Mouse (Mus musculus) liver, postnatal 0 days (tissue): ENCODE measurements at regions not wholly inside any gene's neighbourhood (a gene's known extent, or its start where the extent isn't known, plus 50 kb on each side); places are given as distances from the start of the nearest gene placed in this dataset.

Experiments
- ATAC-seq: fragments of 200-750 bp; cut with Nextera tagmentation; 2 replicates; pipeline ENCODE4 v1.8.0; 2017; ENCODE audit warnings: mild to moderate bottlenecking, moderate library complexity
- DNase-seq: peaks from one replicate; pipeline ENCODE4 v3.0.0-alpha.2; 2016
- H3K27ac ChIP-seq: fragments of 300-500 bp; sonication (generic); 2 replicates; pipeline ENCODE4 v1.5.1; 2014; ENCODE audit warnings: antibody characterized with exemption, moderate library complexity, mild to moderate bottlenecking, low read depth
- H3K27me3 ChIP-seq: fragments of 300-500 bp; sonication (generic); 2 replicates; pipeline ENCODE4 v1.6.1; 2014; ENCODE audit warnings: low read length, control low read depth, mixed read lengths; ENCODE audit not compliant: insufficient read depth
- H3K36me3 ChIP-seq: fragments of 300-500 bp; sonication (generic); replicated peaks from 2 replicates; pipeline ENCODE4 v1.6.1; 2014; ENCODE audit warnings: mild to moderate bottlenecking, control low read depth, low read length, moderate library complexity, mixed read lengths; ENCODE audit not compliant: insufficient read depth
- H3K4me1 ChIP-seq: fragments of 300-500 bp; sonication (generic); 2 replicates; pipeline ENCODE4 v1.6.1; 2014; ENCODE audit warnings: antibody characterized with exemption, mild to moderate bottlenecking, control low read depth; ENCODE audit not compliant: insufficient read depth
- H3K4me2 ChIP-seq: fragments of 300-500 bp; sonication (generic); 2 replicates; pipeline ENCODE4 v1.6.1; 2014; ENCODE audit warnings: low read depth, mild to moderate bottlenecking, low read length, moderate library complexity, mixed read lengths
- H3K4me3 ChIP-seq: fragments of 300-500 bp; sonication (generic); 2 replicates; pipeline ENCODE4 v1.5.1; 2014; ENCODE audit warnings: low read depth, low read length
- H3K9ac ChIP-seq: fragments of 300-500 bp; sonication (generic); replicated peaks from 2 replicates; pipeline ENCODE4 v1.6.1; 2014; ENCODE audit warnings: mild to moderate bottlenecking, moderate library complexity
- H3K9me3 ChIP-seq: fragments of 300-500 bp; sonication (generic); 2 replicates; pipeline ENCODE4 v1.6.1; 2016; ENCODE audit warnings: mild to moderate bottlenecking, control low read depth, low read length, mixed read lengths
- CTCF ChIP-seq: sonication (generic); IDR thresholded peaks from 2 replicates; pipeline ENCODE4 v1.5.1; 2016; ENCODE audit warnings: antibody characterized with exemption, low read depth
- EP300 ChIP-seq: IDR thresholded peaks from 2 replicates; pipeline ENCODE4 v1.6.1; 2016; ENCODE audit warnings: antibody characterized with exemption, low read depth, mild to moderate bottlenecking
- WGBS: fragments of 180-500 bp; shearing (Covaris S2); extraction: QIAGEN DNeasy Blood & Tissue Kit; methylation state at CpG from one replicate; pipeline ENCODE4 v1.1.7; 2014; ENCODE audit not compliant: insufficient replicate concordance; 5-methylcytosine and 5-hydroxymethylcytosine counted together

- H3K9ac ChIP-seq, result no peak overlapping the region
- no peak overlapping the region for H3K27ac ChIP-seq
- DNase-seq (peak; percentile 48), ATAC-seq (no peak)
- no peak overlapping the region for H3K4me3 ChIP-seq
- no peaks in the 10 kb centered on the region for H3K36me3 ChIP-seq
- TF ChIP-seq CTCF (peak; percentile 87), EP300 (no peak)
- 8% methylated on average over 10 of the region's 10 CpGs for WGBS
- no peak overlapping the region for H3K4me2 ChIP-seq
- H3K27me3 ChIP-seq, result 0 out of 2 replicates have a peak, but pooled peaks cover 3% of the 10 kb centered on the region
- no peaks in the 10 kb centered on the region for H3K4me1 ChIP-seq
- H3K9me3 ChIP-seq, result no peaks in the 10 kb centered on the region
Measured at GRCm38 (mm10) chr7:37346041-37346440, 427.4 kb downstream of the Zfp536 start.

DNA sequence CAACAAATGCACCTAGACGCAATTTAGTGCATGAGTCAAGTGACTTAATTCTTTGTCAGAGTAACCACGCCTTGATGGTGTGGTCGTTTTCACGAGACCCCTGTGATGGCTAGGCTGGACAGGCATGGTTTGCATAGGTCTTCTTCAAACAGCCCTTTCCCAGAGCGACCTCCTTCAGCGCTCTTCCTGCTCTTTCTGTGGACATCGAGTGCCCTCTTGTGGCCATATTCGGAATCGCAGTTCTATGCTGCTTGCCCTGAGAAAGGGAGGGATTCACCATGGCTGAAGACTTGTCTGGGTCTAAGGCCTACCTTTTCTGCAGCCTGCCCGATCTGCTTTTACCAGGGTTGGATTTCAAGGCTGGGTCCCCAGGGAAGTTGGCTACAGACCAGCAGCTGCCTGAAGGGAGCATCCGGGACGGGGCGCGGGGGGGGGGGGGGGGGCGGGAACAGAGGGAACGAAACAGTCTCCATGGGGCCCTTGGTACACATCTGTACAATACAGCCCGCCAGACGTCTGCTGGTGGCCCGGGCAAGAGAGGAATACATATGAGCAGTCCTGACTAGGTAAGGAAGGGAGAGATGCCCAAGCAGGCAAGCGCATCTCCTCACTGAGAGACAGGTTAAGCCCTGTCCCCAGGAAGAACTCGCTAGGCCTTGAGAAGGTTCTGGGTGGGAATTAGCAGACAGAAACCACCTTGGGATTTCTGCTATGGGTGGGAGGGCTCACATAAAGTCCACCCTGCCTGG, 415.6 kb downstream of the Zfp536 start:
- Histone ChIP-seq H3K27ac (no peak overlapping the region), H3K9ac (no peak overlapping the region), H3K9me3 (no peaks in the 10 kb centered on the region), H3K4me2 (no peak overlapping the region), H3K27me3 (0 out of 2 replicates have a peak, but pooled peaks cover 9% of the 10 kb centered on the region), H3K4me3 (no peak overlapping the region), H3K36me3 (no peaks in the 10 kb centered on the region), H3K4me1 (no peaks in the 10 kb centered on the region)
- 20% methylated on average over 17 of the region's 21 CpGs for WGBS
- TF ChIP-seq EP300 (no peak), CTCF (peak; percentile 95)
- ATAC-seq (0 out of 2 replicates have a peak, but pooled peaks have one; percentile 27), DNase-seq (peak; percentile 84)

GRCm38 (mm10) chr7:37358492-37358891, 414.9 kb downstream of the Zfp536 start:
- no peak overlapping the region for H3K9ac ChIP-seq
- ATAC-seq (no peak), DNase-seq (no peak)
- no peak overlapping the region for H3K4me2 ChIP-seq
- no peak overlapping the region for H3K4me3 ChIP-seq
- H3K9me3 ChIP-seq, result no peaks in the 10 kb centered on the region
- WGBS, result 42% methylated on average over 4 of the region's 4 CpGs
- H3K36me3 ChIP-seq, result no peaks in the 10 kb centered on the region
- 0 out of 2 replicates have a peak, but pooled peaks cover 9% of the 10 kb centered on the region for H3K27me3 ChIP-seq
- H3K27ac ChIP-seq, result no peak overlapping the region
- H3K4me1 ChIP-seq, result no peaks in the 10 kb centered on the region
- no peak for TF ChIP-seq EP300
- peak; percentile 36; the same call in 1 of the 2 replicates for TF ChIP-seq CTCF

- WGBS, result 75% methylated on average over 8 of the region's 8 CpGs
- TF ChIP-seq EP300 (no peak), CTCF (no peak)
- DNase-seq, result no peak
Measured at GRCm38 (mm10) chr7:37359473-37359872, 414.0 kb downstream of the Zfp536 start.

GRCm38 (mm10) chr7:37360171-37360570, 413.3 kb downstream of the Zfp536 start:
- H3K4me2 ChIP-seq, result no peak overlapping the region
- DNase-seq (no peak), ATAC-seq (no peak)
- no peak overlapping the region for H3K9ac ChIP-seq
- H3K27ac ChIP-seq, result no peak overlapping the region
- H3K36me3 ChIP-seq, result no peaks in the 10 kb centered on the region
- no peak overlapping the region for H3K4me3 ChIP-seq
- TF ChIP-seq EP300 (no peak), CTCF (peak; percentile 90)
- H3K4me1 ChIP-seq, result no peaks in the 10 kb centered on the region
- WGBS, result 22% methylated on average over 3 of the region's 3 CpGs
- 0 out of 2 replicates have a peak, but pooled peaks cover 9% of the 10 kb centered on the region for H3K27me3 ChIP-seq
- H3K9me3 ChIP-seq, result no peaks in the 10 kb centered on the region

More at GRCm38 (mm10) chr7:37359473-37359872, 414.0 kb downstream of the Zfp536 start:
- H3K27ac ChIP-seq, result no peak overlapping the region
- no peaks in the 10 kb centered on the region for H3K36me3 ChIP-seq
- 0 out of 2 replicates have a peak, but pooled peaks cover 9% of the 10 kb centered on the region for H3K27me3 ChIP-seq
- H3K4me1 ChIP-seq, result no peaks in the 10 kb centered on the region
- no peak overlapping the region for H3K4me3 ChIP-seq
- H3K9me3 ChIP-seq, result no peaks in the 10 kb centered on the region
- no peak overlapping the region for H3K9ac ChIP-seq
- ATAC-seq, result no peak
- H3K4me2 ChIP-seq, result no peak overlapping the region

DNA sequence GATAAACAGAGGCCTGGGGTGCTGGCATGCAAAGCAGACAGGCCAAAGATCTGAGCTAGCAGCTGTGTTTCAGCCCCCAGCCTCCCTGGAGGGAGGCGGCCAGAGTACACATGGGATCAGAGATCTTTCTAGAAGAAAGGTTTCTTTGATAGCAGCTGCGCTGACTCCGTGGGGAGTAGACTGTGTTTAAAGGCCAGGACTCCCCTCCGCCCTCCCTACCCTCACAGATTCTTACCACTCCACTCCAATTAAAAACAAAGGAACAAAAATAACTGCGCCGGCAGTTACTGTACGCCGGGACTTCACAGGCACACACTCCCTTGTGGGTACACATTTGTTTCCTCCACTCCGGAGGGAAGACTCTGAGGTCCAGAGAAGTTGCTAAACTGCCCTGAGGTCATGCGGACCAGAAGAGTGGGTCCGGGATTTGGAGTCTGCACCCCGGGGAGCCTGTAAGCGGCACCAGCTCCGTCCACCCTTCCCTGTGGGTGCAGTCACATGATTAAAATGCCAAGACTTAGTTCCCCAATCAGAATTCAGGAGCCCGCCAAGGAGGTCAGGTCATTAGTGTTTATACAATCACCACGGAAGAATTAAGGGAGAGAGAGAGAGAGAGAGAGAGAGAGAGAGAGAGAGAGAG, 411.5 kb downstream of the Zfp536 start:
- DNase-seq (no peak), ATAC-seq (peak; percentile 15; the same call in 1 of the 2 replicates)
- WGBS, result 4% methylated on average over 16 of the region's 16 CpGs
- H3K4me2 ChIP-seq, result peak overlapping the region; percentile 65
- no peaks in the 10 kb centered on the region for H3K36me3 ChIP-seq
- H3K9me3 ChIP-seq, result no peaks in the 10 kb centered on the region
- no peaks in the 10 kb centered on the region for H3K4me1 ChIP-seq
- no peak overlapping the region; the same call in 1 of the 2 replicates for H3K9ac ChIP-seq
- peak overlapping the region; percentile 33 for H3K4me3 ChIP-seq
- TF ChIP-seq EP300, result no peak
- no peak for TF ChIP-seq CTCF
- H3K27ac ChIP-seq, result no peak overlapping the region
- 0 out of 2 replicates have a peak, but pooled peaks cover 9% of the 10 kb centered on the region for H3K27me3 ChIP-seq
